Mouse (Mus musculus): ENCODE measurements around the gene Pqbp1.
"Not testable (repeated sequence)": the region's sequence is repeated elsewhere in the genome, so short reads cannot be mapped to it uniquely, and the experiment has no call there.

Gene Pqbp1

GRCm38 (mm10) chrX:7898880-7899874 lies at the start of gene Pqbp1, which contains the start of gene Timm17b:
Pqbp1 (minus strand) TSS chrX:7899269.
Timm17b (plus strand) TSS chrX:7899357.
- DNase-seq (ENCODE audit: low spot score), result peak; percentile 90

DNA sequence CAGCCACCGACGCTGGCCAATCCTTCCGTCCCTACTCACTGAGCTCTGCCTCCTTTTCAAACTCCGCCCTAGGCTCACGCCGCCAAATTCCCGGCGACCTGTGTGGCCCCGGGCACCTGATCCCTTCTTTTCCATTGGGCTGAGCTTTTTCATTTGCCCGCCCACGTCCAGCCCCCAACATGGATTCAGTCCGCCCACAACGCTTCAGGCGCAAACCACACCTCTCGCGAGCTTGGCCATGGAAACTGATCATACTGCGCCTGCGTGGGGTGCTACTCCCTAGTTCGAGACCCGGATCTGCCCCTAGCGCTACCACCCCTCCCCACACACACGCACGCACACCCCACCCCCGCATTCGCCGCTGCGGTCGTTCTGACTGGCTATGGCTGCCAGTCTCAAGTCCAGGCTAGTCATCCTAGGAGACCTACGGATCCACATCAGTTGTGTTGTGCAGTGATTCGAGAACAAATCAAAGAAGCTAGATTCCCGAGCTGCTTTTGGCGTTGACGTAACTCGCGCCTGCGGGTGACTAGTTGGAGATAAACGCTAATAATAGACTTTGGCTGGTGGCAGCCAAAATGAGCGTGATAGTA lies 48.9 kb upstream of the Pqbp1 start:
- DNase-seq (ENCODE audit: low spot score), result peak; percentile 95

GRCm38 (mm10) chrX:7947108-7947899 lies 48.2 kb upstream of the Pqbp1 start, which contains the start of gene Hdac6:
Hdac6 (minus strand) TSS chrX:7947889.
- DNase-seq (ENCODE audit: low spot score), result no peak

DNA sequence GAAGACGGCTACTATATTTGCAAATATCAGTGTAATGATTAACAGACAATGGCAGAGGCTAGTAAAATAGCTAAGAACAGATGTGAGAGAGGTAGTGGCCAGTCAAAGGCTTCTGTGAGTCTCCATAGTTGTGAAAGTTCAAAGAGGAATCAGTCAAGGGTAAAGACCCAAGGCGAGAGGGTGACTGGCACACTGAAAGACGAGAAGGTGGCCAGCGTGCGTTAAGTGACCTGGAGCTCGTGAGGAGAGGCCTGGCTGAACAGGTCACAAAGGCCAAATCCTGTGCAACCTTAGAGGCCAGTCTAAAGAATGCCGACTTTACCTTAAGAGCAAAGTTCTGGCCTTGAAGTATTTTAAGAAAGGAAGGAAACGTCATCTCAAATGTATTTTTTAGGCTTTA lies 46.5 kb upstream of the Pqbp1 start:
- no peak for DNase-seq (ENCODE audit: low spot score)

GRCm38 (mm10) chrX:7937667-7938066 lies 38.6 kb upstream of the Pqbp1 start:
- DNase-seq (ENCODE audit: low spot score), result no peak

DNA sequence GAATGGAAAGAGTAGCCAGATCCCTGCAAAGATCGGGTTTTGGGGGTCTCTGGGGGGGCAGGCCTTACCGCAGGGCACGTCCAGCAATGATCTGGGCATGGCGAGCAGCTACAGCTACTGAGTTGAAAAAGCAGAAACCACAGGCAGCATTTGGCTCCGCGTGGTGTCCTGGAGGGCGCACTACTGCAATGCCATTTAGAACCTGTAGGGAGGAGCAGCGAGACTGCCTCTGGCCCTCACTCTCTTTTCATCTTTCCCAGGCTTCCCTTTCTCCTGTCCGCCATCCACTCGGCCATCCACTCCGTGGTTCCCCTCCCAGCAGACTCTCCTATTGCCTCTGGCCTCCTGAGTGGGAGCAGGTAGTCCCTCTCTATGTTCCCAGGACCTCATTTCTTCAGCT lies 37.8 kb upstream of the Pqbp1 start:
- no peak for DNase-seq (ENCODE audit: low spot score)

DNA sequence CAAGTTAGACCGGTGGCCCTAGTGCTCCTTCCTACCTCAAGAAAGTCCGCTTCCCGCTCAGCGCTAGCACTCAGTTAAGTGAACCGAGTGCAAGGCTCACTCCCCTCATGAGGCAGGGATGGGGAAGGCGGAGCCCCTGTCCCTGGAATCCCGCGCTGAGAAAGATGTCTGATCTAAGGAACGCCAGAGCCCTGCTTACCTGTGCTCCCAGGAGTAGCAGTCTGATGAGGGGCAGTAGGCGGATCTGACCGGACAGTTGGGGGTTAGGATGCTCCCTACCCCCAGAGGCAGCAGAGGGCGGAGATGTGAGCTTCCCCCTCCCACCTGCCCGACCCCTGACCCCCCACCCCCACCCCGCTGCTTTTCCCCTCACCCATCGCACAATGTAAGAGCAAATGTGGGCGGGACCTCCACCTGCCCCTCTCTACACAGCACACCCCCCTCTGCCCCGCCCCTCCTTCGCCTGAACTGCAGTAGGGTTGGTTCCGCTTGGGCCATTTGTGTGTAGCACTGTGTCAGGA lies 29.3 kb upstream of the Pqbp1 start, which contains the start of gene Eras:
TSS of gene Eras (minus strand) at position 338 of the 521 bp plus-strand sequence.
- no peak for DNase-seq (ENCODE audit: low spot score)

- DNase-seq (ENCODE audit: low spot score), result no peak
These were observed 28.0 kb upstream of the Pqbp1 start for GRCm38 (mm10) chrX:7927116-7927515.

DNA sequence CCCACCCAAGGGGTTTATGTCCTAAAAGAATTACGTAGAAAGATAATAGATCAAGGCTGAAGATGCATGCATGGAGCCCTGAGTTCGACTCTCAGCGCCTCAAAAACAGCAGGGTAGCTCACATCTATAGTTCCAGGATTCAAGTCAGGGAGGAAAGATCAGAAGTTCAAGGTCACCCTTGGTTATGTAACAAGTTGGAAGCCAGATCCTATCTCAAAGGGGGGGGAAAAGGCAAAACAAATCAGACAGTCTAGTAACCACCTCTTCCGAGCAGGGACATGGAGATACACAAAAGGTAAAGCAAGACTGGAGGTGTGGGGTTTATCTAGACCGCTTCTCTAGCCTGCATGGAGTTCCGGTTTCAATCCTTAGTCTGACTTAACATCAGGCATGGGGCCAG lies 27.2 kb upstream of the Pqbp1 start:
- DNase-seq (ENCODE audit: low spot score), result no peak

DNA sequence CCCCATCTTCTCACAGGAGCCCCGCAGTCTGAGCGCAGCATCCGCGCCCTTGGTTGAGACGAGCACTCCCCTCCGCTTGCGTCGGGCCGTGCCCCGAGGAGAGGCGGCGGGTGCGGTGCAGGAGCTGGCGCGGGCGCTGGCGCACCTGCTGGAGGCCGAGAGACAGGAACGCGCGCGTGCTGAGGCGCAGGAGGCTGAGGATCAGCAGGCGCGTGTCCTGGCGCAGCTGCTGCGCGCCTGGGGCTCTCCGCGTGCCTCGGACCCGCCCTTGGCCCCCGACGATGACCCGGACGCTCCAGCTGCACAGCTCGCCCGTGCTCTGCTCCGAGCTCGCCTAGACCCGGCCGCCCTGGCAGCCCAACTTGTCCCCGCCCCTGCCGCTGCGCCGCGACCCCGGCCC lies 23.0 kb upstream of the Pqbp1 start:
- DNase-seq (ENCODE audit: low spot score), result no peak

DNA sequence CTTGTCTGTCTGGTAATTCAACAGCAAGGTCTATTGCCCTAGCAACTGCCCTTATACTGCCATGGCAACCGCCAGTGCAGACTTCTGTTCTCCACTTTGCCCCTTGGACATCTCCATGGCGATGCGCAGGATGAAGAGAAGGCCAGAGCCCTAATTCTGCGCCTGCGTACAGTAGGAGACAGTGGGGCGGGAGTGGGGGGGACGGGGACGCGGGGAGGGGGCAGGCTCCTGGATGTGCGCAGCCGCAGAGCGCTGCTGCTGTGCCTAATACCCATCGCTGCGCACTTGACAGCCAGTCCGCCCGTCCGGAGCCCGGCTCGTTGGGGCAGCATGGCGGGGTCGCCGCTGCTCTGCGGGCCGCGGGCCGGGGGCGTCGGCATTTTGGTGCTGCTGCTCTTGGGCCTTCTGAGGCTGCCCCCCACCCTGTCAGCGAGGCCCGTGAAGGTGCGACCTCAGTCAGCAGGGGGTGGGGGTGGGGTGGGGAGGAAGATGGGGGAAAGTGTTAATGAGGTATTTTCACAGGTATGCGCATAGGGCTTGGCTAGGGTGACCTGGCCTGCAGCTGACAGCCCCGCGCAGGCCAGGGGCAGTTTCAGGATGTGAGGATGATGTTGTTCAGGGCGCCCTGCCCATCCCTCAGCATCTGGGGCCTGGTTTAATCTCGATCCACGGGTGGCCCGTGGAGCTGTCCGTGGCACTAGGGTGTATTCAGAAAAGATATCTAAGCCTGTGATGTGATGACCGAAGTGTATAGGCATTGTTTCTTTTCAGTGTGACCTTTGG lies 20.7 kb upstream of the Pqbp1 start, which contains the start of gene Pcsk1n:
TSS of gene Pcsk1n (plus strand) at position 222 of the 783 bp plus-strand sequence.
- DNase-seq (ENCODE audit: low spot score), result peak; percentile 41

DNA sequence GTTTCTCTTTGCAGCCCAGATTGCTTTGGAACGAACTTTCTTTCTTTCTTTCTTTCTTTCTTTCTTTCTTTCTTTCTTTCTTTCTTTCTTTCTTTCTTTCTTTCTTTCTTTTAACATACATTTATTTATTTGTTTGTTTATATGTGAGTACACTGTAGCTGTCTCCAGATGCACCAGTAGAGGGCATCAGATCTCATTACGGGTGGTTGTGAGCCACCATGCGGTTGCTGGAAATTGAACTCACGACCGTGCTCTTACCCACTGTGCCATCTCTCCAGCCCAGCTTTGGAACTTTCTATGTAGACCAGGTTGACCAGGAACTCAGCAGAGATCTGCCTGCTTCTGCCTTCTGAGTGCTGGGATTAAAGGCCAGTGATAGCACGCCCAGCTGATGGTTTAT lies 18.9 kb upstream of the Pqbp1 start:
- DNase-seq (ENCODE audit: low spot score), result not testable (repeated sequence)

DNA sequence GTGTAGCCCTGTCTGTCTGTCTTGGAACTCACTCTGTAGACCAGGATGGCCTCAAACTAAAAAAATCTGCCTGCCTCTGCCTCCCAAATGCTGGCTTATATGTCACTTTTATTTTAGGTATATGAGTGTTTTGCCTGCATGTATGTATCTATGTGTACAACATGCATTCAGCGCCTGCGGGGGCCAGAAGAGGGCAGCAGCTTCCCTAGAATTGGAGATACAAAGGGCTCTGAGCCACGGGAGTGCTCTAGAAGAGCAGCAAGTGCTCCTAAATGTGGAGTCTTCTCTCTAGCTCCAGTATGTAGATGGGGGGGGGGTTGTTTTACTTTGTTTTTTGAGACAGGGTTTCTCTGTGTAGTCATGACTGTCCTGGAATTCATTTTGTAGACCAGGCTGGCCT lies 16.6 kb upstream of the Pqbp1 start:
- DNase-seq (ENCODE audit: low spot score), result not testable (repeated sequence)

- DNase-seq (ENCODE audit: low spot score), result no peak
These were observed 11.4 kb upstream of the Pqbp1 start for GRCm38 (mm10) chrX:7910473-7910872.

DNA sequence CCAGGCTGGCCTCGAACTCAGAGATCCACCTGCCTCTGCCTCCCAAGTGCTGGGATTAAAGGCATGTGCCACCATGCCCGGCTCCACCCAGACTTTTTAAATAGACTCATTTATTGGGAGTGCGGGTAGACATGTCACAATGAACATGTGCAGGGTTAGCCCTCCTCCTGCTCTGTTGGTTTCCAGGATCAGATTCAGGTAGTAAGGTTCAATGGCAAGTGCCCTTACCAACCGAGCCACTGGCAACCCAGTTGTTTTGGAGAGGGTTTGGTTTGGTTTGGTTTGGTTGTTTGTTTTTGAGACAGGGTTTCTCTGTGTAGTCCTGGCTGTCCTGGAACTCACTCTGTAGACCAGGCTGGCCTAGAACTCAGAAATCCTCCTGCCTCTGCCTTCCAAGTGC lies 10.2 kb upstream of the Pqbp1 start, which contains the start of gene Gm10490:
TSS of gene Gm10490 (plus strand) at position 301 of the 400 bp plus-strand sequence.
- DNase-seq (ENCODE audit: low spot score), result not testable (repeated sequence)

GRCm38 (mm10) chrX:7907735-7908134 lies 8.7 kb upstream of the Pqbp1 start, which contains the start of gene Gm10491:
Gm10491 (minus strand) TSS chrX:7907835.
- no peak for DNase-seq (ENCODE audit: low spot score)

- no peak for DNase-seq (ENCODE audit: low spot score)
These were observed 5.4 kb upstream of the Pqbp1 start for GRCm38 (mm10) chrX:7904441-7904840.

DNA sequence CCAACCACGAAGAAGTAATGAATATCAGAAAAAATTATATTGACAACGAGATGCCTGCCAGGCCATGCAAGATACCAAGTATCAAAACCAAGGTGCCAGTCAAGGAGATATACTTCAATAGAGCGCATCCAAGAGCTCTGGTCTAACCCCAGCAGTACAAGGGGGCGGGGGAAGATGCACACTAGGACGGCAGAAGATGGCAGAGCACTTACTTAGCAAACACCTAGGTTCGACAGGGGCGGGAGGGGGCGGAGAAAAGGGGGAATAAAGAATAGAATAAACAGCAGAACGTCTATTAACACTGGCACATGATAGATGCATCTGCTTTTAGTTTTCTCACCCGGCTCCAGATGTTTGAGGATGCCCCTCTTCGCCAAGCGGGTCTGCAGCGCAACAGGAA lies 858 bp downstream of the Pqbp1 start:
- DNase-seq (ENCODE audit: low spot score), result no peak

GRCm38 (mm10) chrX:7883841-7884567 lies 15.1 kb downstream of the Pqbp1 start, which contains the start of gene Slc35a2:
Slc35a2 (plus strand) TSS chrX:7884028.
- peak; percentile 85 for DNase-seq (ENCODE audit: low spot score)

GRCm38 (mm10) chrX:7879819-7880218 lies 19.2 kb downstream of the Pqbp1 start:
- peak; percentile 64 for DNase-seq (ENCODE audit: low spot score)

Measured in layer of hippocampus, adult 11-12 months (tissue).